Mouse (Mus musculus) heart, postnatal 4 days (tissue): ENCODE results near the gene Olfr1118. TPM values are rescaled to one million over a fixed set of nuclear protein-coding genes. Genes with fewer than 3 reads are reported as not detected.
A peak's percentile ranks its signal among the peaks of the same experiment; 100 is the strongest.
"Not testable (repeated sequence)": the region's sequence is repeated elsewhere in the genome, so short reads cannot be mapped to it uniquely, and the experiment has no call there.

Experiments
- DNase-seq: peaks from one replicate; pipeline ENCODE4 v3.0.0; 2021
- total RNA-seq, 2 experiments: library from RNA; stranded (reverse); gene quantifications; 2 replicates each; pipeline ENCODE4 v1.2.3; 2021

Gene Olfr1118
- not detected for total RNA-seq

- no peak for DNase-seq
Observed at GRCm38 (mm10) chr2:87307281-87307680, at the start of gene Olfr1118. Gene Olfr1118 (plus strand): TSS chr2:87307581.

- DNase-seq = no peak
Observed at GRCm38 (mm10) chr2:87267234-87267633, 40.1 kb upstream of the Olfr1118 start, which contains the start of gene Olfr1116. Gene Olfr1116 (plus strand): TSS chr2:87267534.

- DNase-seq = peak; percentile 37
Observed at GRCm38 (mm10) chr2:87293977-87294376, 13.4 kb upstream of the Olfr1118 start.

GRCm38 (mm10) chr2:87354515-87354914 lies 47.1 kb downstream of the Olfr1118 start, which contains the start of gene Olfr1120:
Gene Olfr1120 (plus strand): TSS chr2:87354815.
- DNase-seq = no peak

- DNase-seq = not testable (repeated sequence)
Observed at GRCm38 (mm10) chr2:87360121-87360520, 52.7 kb downstream of the Olfr1118 start.

Other genes with a start within 250 kb of the Olfr1118 start
- gene Olfr1107, start 231.8 kb upstream of the Olfr1118 start, total RNA-seq = not detected
- gene Olfr1109, start 211.6 kb upstream of the Olfr1118 start, total RNA-seq = not detected
- gene Olfr259, start 193.0 kb upstream of the Olfr1118 start, total RNA-seq = not detected
- not detected for gene Olfr1110, start 167.3 kb upstream of the Olfr1118 start, total RNA-seq
- not detected for gene Olfr1111, start 155.0 kb upstream of the Olfr1118 start, total RNA-seq
- gene Olfr1112, start 119.8 kb upstream of the Olfr1118 start, total RNA-seq = not detected
- not detected for gene Olfr1113, start 98.6 kb upstream of the Olfr1118 start, total RNA-seq
- not detected for gene Olfr1115, start 59.6 kb upstream of the Olfr1118 start, total RNA-seq
- gene Olfr1116, start 40.0 kb upstream of the Olfr1118 start, total RNA-seq = not detected
- not detected for gene Olfr1120, start 47.2 kb downstream of the Olfr1118 start, total RNA-seq
- gene Olfr1121, start 62.3 kb downstream of the Olfr1118 start, total RNA-seq = not detected
- under 1 TPM in 1 of 2 experiments, not detected in 1; 0.05 TPM for gene Olfr1122, start 78.3 kb downstream of the Olfr1118 start, total RNA-seq
- not detected for gene Olfr1123, start 109.1 kb downstream of the Olfr1118 start, total RNA-seq
- gene Olfr1124, start 122.7 kb downstream of the Olfr1118 start, total RNA-seq = not detected
- not detected for gene Olfr1126, start 146.4 kb downstream of the Olfr1118 start, total RNA-seq
- not detected for gene Pramel7, start 189.5 kb downstream of the Olfr1118 start, total RNA-seq
- gene Pramel6, start 199.0 kb downstream of the Olfr1118 start, total RNA-seq = not detected
- not detected for gene Olfr153, start 224.2 kb downstream of the Olfr1118 start, total RNA-seq
- gene Olfr1128, start 238.0 kb downstream of the Olfr1118 start, total RNA-seq = not detected